Mouse (Mus musculus) limb, embryonic 11.5 days (tissue): ENCODE results near the gene Rab42. TPM values are rescaled to one million over a fixed set of nuclear protein-coding genes. Genes with fewer than 3 reads are reported as not detected.

Source experiments
- ATAC-seq: fragments of 200-750 bp; cut with Nextera tagmentation; 2 replicates; pipeline ENCODE4 v1.8.0; 2017; ENCODE audit warnings: low read depth; ENCODE audit not compliant: insufficient number of reproducible peaks, low FRiP score, low TSS enrichment
- DNase-seq: peaks from one replicate; pipeline ENCODE4 v3.0.0-alpha.2; 2015; ENCODE audit warnings: low spot score
- H3K27ac ChIP-seq: fragments of 300-500 bp; sonication (generic); replicated peaks from 2 replicates; pipeline ENCODE4 v1.5.1; 2014; ENCODE audit warnings: low read depth, mild to moderate bottlenecking, low read length
- H3K27me3 ChIP-seq: fragments of 300-500 bp; sonication (generic); 2 replicates; pipeline ENCODE4 v1.6.1; 2014; ENCODE audit warnings: mild to moderate bottlenecking, low read length, mixed read lengths; ENCODE audit not compliant: control insufficient read depth, insufficient read depth
- H3K36me3 ChIP-seq: fragments of 300-500 bp; sonication (generic); 2 replicates; pipeline ENCODE4 v1.6.1; 2014; ENCODE audit warnings: mild to moderate bottlenecking, low read length, moderate library complexity, mixed read lengths; ENCODE audit not compliant: control insufficient read depth, insufficient read depth
- H3K4me1 ChIP-seq: fragments of 300-500 bp; sonication (generic); 2 replicates; pipeline ENCODE4 v1.6.1; 2014; ENCODE audit warnings: low read length, mixed read lengths; ENCODE audit not compliant: control insufficient read depth, insufficient read depth
- H3K4me2 ChIP-seq: fragments of 300-500 bp; sonication (generic); 2 replicates; pipeline ENCODE4 v1.6.1; 2014; ENCODE audit warnings: low read depth, mild to moderate bottlenecking, moderate library complexity; ENCODE audit not compliant: severe bottlenecking
- H3K4me3 ChIP-seq: fragments of 300-500 bp; sonication (generic); 2 replicates; pipeline ENCODE4 v1.5.1; 2014; ENCODE audit warnings: low read depth, low read length
- H3K9ac ChIP-seq: fragments of 300-500 bp; sonication (generic); 2 replicates; pipeline ENCODE4 v1.6.1; 2014; ENCODE audit warnings: mild to moderate bottlenecking, low read length
- H3K9me3 ChIP-seq: fragments of 300-500 bp; sonication (generic); 2 replicates; pipeline ENCODE4 v1.6.1; 2016; ENCODE audit warnings: low read length; ENCODE audit not compliant: control insufficient read depth
- WGBS: fragments of 180-500 bp; shearing (Covaris S2); extraction: QIAGEN DNeasy Blood & Tissue Kit; methylation state at CpG from one replicate; pipeline ENCODE4 v1.1.7; 2014; 5-methylcytosine and 5-hydroxymethylcytosine counted together
- polyA plus RNA-seq: library from polyadenylated mRNA; unstranded; fragments of >200 nt; fragmentation: Nextera tagmentation; extraction: Ambion mirVana; gene quantifications from 2 replicates; pipeline ENCODE4 v1.2.1, GENCODE M21; 2014

Rab42 gene
- polyA plus RNA-seq, 1 experiment from 2014 or later: 0.95 TPM

GRCm38 (mm10) chr4:132260404-132261379 is 42.5 kb downstream of the Rab42 start:
- no peaks in the 10 kb centered on the region for H3K27me3 ChIP-seq
- 4% methylated on average over 30 of the region's 64 CpGs for WGBS

GRCm38 (mm10) chr4:132259248-132259647 is 43.9 kb downstream of the Rab42 start:
- Histone ChIP-seq H3K4me1 (peaks cover 4% of the 10 kb centered on the region; the same call in 1 of the 2 replicates), H3K4me3 (no peak overlapping the region), H3K9ac (no peak overlapping the region), H3K36me3 (no peaks in the 10 kb centered on the region; the same call in 1 of the 2 replicates), H3K4me2 (no peak overlapping the region), H3K9me3 (no peaks in the 10 kb centered on the region), H3K27ac (no peak overlapping the region), H3K27me3 (no peaks in the 10 kb centered on the region)
- WGBS: 87% methylated on average over 4 of the region's 4 CpGs
- DNase-seq (no peak), ATAC-seq (no peak)

More at GRCm38 (mm10) chr4:132260404-132261379, 42.5 kb downstream of the Rab42 start:
- H3K4me2 ChIP-seq: peak overlapping the region; percentile 92
- peak overlapping the region; percentile 95 for H3K27ac ChIP-seq
- peaks cover 4% of the 10 kb centered on the region; the same call in 1 of the 2 replicates for H3K4me1 ChIP-seq
- H3K36me3 ChIP-seq: no peaks in the 10 kb centered on the region; the same call in 1 of the 2 replicates
- H3K9ac ChIP-seq: peak overlapping the region; percentile 93
- H3K9me3 ChIP-seq: no peaks in the 10 kb centered on the region
- peak overlapping the region; percentile 84 for H3K4me3 ChIP-seq
- DNase-seq (peak; percentile 66), ATAC-seq (peak; percentile 60)

- ATAC-seq (no peak), DNase-seq (no peak)
- H3K9ac ChIP-seq: no peak overlapping the region
- no peak overlapping the region for H3K4me2 ChIP-seq
- peaks cover 4% of the 10 kb centered on the region for H3K36me3 ChIP-seq
- H3K4me1 ChIP-seq: peaks cover 4% of the 10 kb centered on the region; the same call in 1 of the 2 replicates
- no peaks in the 10 kb centered on the region for H3K9me3 ChIP-seq
- H3K27me3 ChIP-seq: no peaks in the 10 kb centered on the region
- H3K4me3 ChIP-seq: no peak overlapping the region
- 96% methylated on average over 3 of the region's 3 CpGs for WGBS
- H3K27ac ChIP-seq: no peak overlapping the region
These were observed 46.8 kb downstream of the Rab42 start for GRCm38 (mm10) chr4:132256384-132256783.

- WGBS: 78% methylated on average over 3 of the region's 3 CpGs
- Histone ChIP-seq H3K4me1 (peaks cover 3% of the 10 kb centered on the region; the same call in 1 of the 2 replicates), H3K27me3 (no peaks in the 10 kb centered on the region), H3K9me3 (no peaks in the 10 kb centered on the region), H3K4me3 (no peak overlapping the region), H3K27ac (no peak overlapping the region), H3K4me2 (no peak overlapping the region), H3K9ac (no peak overlapping the region), H3K36me3 (peaks cover 12% of the 10 kb centered on the region)
- ATAC-seq: no peak
- DNase-seq: no peak
These were observed 48.2 kb downstream of the Rab42 start for GRCm38 (mm10) chr4:132254986-132255385.

- ATAC-seq (no peak), DNase-seq (no peak)
- no peaks in the 10 kb centered on the region for H3K4me1 ChIP-seq
- peaks cover 13% of the 10 kb centered on the region for H3K36me3 ChIP-seq
- WGBS: 91% methylated on average over 2 of the region's 2 CpGs
- H3K9ac ChIP-seq: no peak overlapping the region
- H3K27ac ChIP-seq: no peak overlapping the region
- no peak overlapping the region for H3K4me2 ChIP-seq
- no peaks in the 10 kb centered on the region for H3K9me3 ChIP-seq
- no peak overlapping the region for H3K4me3 ChIP-seq
- H3K27me3 ChIP-seq: no peaks in the 10 kb centered on the region
These were observed 49.6 kb downstream of the Rab42 start for GRCm38 (mm10) chr4:132253622-132254021.

GRCm38 (mm10) chr4:132253128-132253527 is 50.1 kb downstream of the Rab42 start:
- no peaks in the 10 kb centered on the region for H3K4me1 ChIP-seq
- H3K27me3 ChIP-seq: no peaks in the 10 kb centered on the region
- no peak for ATAC-seq
- H3K36me3 ChIP-seq: peaks cover 14% of the 10 kb centered on the region
- H3K4me2 ChIP-seq: no peak overlapping the region
- H3K9me3 ChIP-seq: no peaks in the 10 kb centered on the region
- H3K27ac ChIP-seq: no peak overlapping the region
- no peak overlapping the region for H3K9ac ChIP-seq
- WGBS: 92% methylated on average over 8 of the region's 8 CpGs
- no peak overlapping the region for H3K4me3 ChIP-seq
- no peak for DNase-seq

Other genes with a start within 250 kb of the Rab42 start
- gene Gm10300, start 228.7 kb downstream of the Rab42 start, polyA plus RNA-seq: not detected in 2 replicates
- gene Epb41, start 228.1 kb downstream of the Rab42 start, polyA plus RNA-seq: 107 and 120 TPM in 2 replicates
- 0.09 TPM in 2 replicates for gene Oprd1, start 158.9 kb downstream of the Rab42 start, polyA plus RNA-seq
- gene Ythdf2, start 91.1 kb downstream of the Rab42 start, polyA plus RNA-seq: 162 and 179 TPM in 2 replicates
- gene Gmeb1, start 41.8 kb downstream of the Rab42 start, polyA plus RNA-seq: 43.9 and 48.3 TPM in 2 replicates
- gene Taf12, start 29.0 kb downstream of the Rab42 start, polyA plus RNA-seq: 64.4 and 66.7 TPM in 2 replicates
- 81.3 and 83.6 TPM in 2 replicates for gene Trnau1ap, start 26.2 kb upstream of the Rab42 start, polyA plus RNA-seq
- 81.0 and 82.2 TPM in 2 replicates for gene Rcc1, start 50.2 kb upstream of the Rab42 start, polyA plus RNA-seq
- gene Phactr4, start 119.1 kb upstream of the Rab42 start, polyA plus RNA-seq: 32.9 and 36.3 TPM in 2 replicates
- gene Med18, start 160.5 kb upstream of the Rab42 start, polyA plus RNA-seq: 26.4 and 31.6 TPM in 2 replicates
- 7.3 and 7.7 TPM in 2 replicates for gene Sesn2, start 207.1 kb upstream of the Rab42 start, polyA plus RNA-seq
- gene Atpif1, start 230.3 kb upstream of the Rab42 start, polyA plus RNA-seq: 1,066 and 1,093 TPM in 2 replicates
- 244 and 255 TPM in 2 replicates for gene Dnajc8, start 232.2 kb upstream of the Rab42 start, polyA plus RNA-seq